Mouse (Mus musculus) liver, adult 2 months (tissue): ENCODE results near the gene Nnmt.

ENCODE experiments used
- CTCF ChIP-seq: fragments of 200-500 bp; IDR thresholded peaks from 2 replicates; pipeline ENCODE4 v1.5.1; 2011; ENCODE audit warnings: low read depth, low read length, control low read depth
- POLR2A ChIP-seq: fragments of 200-500 bp; IDR thresholded peaks from 2 replicates; pipeline ENCODE4 v1.6.1; 2011; ENCODE audit warnings: low read length, control low read depth; ENCODE audit not compliant: insufficient read depth; ENCODE audit errors: extremely low read depth

- TF ChIP-seq POLR2A (no peak), CTCF (no peak)
Measured at GRCm38 (mm10) chr9:48635576-48636350, 30.8 kb upstream of the Nnmt start.
